Mouse (Mus musculus): Measurements from ENCODE around the gene Arhgap15. TPM values are rescaled to one million over a fixed set of nuclear protein-coding genes. Genes with fewer than 3 reads are reported as not detected.

Arhgap15 gene
- total RNA-seq, 2 experiments from 2014 or later: 1.0 to 1.1 TPM

DNA sequence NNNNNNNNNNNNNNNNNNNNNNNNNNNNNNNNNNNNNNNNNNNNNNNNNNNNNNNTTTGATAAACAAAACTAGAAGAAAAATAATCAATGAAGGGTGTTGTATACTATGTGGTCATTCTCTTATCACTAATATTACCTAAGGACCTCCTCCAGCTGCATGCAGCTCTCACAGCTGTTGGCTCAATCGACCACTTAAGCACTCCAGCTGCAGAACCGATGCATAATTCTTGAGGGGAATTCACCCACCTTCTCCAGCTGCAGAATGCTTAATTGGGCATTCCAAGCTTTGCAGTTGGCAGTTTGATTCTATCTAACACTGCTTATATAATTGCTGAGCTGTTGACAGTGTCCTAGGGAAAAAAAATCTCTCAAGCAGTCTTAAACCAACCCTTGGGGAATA, 663.0 kb downstream of the Arhgap15 start:
- no peak for DNase-seq (ENCODE audit: low spot score in 2 of 2)

DNA sequence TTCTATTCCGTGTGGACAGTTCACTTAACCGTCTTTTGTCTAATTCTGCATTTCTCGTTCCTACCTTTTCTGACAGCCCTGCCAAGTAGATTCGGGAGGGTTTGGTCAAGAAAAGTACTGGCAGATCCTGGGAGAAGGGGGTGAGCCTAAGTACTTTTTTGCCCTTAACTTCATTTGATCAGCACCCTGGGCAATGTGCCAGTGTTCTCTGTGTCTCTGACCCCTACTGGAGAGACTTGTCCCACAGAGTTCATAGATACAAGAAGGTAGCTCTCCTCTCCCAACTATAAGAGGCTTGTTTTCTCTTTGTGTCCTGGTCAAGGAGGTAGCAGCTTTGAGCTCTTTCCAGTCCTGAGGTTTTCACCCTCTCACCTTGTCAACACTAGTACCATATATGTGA, 667.7 kb downstream of the Arhgap15 start:
- DNase-seq (ENCODE audit: low spot score in 2 of 2): no peak

DNA sequence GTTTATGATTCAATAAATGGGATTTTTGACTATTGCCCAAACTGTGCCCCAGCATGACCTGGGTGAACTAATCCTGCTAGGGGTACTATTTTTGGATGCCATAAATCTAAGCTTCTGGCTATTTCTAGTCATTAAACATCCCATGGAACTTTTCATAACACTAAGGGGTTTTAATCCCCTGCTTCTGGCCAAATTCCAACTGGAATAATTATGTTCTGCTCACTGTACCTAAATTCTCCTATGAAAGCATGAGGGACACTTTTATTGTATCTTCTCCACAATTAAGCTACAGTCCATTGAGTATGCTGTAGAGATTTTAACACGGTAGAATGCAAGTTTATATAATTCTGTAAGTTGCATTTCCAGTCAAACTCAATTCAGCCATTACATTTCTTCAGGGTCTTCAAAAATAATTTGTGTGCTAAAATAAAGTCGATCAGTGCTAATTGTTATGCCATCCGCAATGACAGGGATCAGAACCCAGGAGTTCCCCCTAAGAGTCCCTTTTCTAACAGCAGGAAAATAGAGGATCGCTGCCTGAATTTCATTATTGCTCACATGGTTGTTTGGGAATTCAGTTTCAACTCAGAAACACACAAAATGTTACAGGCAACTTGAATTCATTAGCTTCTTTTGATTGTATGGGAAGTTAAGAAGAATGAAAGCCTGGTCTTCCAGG, 671.1 kb downstream of the Arhgap15 start:
- DNase-seq (ENCODE audit: low spot score in 2 of 2): no peak

DNA sequence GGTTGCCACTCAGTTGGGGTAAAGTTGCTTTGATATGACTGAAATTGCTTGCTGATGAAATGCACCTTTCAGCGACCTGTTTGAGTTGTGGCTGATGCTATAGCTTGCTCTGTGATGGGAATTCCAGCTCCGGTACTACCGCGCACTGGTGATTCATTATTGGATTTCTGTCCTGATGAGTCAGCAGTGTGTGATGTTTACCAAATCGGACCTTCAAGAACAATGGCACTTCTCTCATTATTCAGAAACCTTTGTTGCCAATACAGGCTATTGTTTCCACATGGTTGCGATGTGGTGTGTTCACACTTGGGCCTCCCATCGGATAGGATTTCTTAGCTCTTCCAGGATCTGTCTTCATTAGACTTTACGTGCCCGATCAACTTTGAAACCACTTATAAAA, 681.9 kb downstream of the Arhgap15 start:
- DNase-seq (ENCODE audit: low spot score in 2 of 2): no peak

GRCm38 (mm10) chr2:44436652-44437051, 688.0 kb downstream of the Arhgap15 start:
- no peak for DNase-seq (ENCODE audit: low spot score in 2 of 2)

GRCm38 (mm10) chr2:44437496-44438057, 689.0 kb downstream of the Arhgap15 start:
- DNase-seq (ENCODE audit: low spot score in 2 of 2): no peak

GRCm38 (mm10) chr2:44438070-44438469, 689.4 kb downstream of the Arhgap15 start:
- DNase-seq (ENCODE audit: low spot score in 2 of 2): no peak

DNA sequence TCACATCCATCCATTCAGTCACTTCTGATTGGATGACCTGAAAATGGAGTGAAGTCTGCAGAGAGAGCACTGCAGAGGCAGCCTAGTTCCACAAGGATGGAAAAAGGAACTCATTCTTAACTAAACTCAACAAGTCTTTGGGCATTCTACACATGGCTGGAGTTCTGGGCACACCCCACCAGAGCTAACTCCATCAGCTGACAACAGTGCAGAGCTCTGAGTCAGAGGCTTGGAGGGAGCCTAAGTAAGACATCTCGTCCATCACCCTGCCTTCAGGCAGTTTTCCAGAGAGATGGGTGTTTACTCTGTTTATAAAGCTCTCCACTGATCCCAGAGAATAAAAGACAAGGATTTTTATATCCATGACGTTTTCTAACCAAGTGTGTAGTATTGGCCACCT, 696.3 kb downstream of the Arhgap15 start:
- DNase-seq (ENCODE audit: low spot score in 2 of 2): no peak

Other genes starting within 250 kb of the Arhgap15 start
- gene Kynu, start 193.5 kb upstream of the Arhgap15 start, total RNA-seq (2021): not detected